Mouse (Mus musculus) thymus, postnatal 0 days (tissue): ENCODE measurements around the gene Hgf. TPM values are rescaled to one million over a fixed set of nuclear protein-coding genes. Genes with fewer than 3 reads are reported as not detected.

ENCODE experiments used
- polyA plus RNA-seq: library from polyadenylated mRNA; unstranded; fragments of >200 nt; fragmentation: Nextera tagmentation; extraction: Ambion mirVana; gene quantifications from 2 replicates; pipeline ENCODE4 v1.2.1, GENCODE M21; 2015

Gene Hgf
- polyA plus RNA-seq, 1 experiment from 2014 or later = 0.46 TPM

Other genes starting within 250 kb of the Hgf start
- 0.13 and 0.18 TPM in 2 replicates for gene Gm28710, start 238.3 kb downstream of the Hgf start, polyA plus RNA-seq